Mouse (Mus musculus): ENCODE data around the gene Comp.

Gene Comp

DNA sequence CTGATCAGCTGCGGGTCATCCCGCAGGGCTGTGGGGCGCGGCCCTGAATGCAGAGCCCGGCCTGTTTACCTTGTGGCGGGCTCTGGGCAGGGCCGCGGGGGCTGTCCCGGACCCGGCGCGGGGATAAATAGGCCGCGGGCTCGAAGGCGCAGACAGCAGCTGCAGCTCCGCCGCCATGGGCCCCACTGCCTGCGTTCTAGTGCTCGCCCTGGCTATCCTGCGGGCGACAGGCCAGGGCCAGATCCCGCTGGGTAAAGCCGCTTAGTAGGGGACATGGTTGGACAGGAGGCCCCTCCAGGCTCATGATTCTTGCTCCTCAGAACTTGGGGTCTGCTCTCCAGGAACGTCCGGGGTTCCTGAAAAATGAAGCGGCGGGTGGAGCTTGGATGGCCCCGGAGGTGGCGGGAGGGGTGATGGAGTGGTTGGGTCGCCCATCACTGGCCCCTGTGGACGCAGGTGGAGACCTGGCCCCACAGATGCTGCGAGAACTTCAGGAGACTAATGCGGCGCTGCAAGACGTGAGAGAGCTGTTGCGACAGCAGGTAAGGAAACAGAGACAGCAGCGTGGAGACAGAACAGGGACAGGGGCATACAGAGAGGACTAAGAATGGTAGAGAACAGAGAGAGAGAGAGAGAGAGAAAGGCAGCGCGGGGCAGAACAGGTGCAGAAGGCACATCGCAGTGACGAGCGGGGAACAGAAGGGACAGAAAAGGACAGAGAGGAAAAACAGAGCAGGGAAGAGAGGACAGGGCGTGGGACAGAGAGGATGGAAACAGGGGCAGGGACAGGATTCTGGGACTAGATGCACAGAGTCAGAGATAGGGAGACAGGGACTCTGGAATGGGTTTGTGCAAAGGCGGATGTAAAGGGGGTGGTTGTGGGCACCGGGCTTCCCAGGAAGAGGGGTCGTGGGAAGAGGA lies at the start of gene Comp:
Gene Comp (plus strand): TSS at position 162 of the 921 bp plus-strand sequence.
- DNase-seq (ENCODE audit: low read depth in 1 of 2, low spot score in 2 of 2), result no peak

DNA sequence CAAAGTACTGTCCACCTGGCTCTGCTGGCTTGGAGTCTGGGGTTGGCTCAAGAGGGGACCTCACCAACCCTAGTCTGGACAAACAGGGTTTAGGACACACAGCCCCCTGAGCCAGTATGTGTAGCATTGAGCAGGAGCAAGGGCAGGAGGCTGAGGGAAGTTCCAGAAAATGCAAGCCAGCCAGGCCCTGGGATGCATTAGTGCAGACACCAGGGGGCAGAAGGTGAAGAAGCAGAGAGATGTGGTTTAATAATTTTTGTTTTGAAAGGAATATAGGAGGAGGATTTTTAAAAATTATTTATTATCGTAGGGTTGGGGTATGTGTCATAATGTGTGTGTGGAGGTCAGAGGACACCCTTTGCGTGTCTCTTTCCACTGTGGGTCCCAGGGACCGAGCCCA lies 49.6 kb upstream of the Comp start:
- DNase-seq (ENCODE audit: low read depth in 1 of 2, low spot score in 2 of 2), result no peak

DNA sequence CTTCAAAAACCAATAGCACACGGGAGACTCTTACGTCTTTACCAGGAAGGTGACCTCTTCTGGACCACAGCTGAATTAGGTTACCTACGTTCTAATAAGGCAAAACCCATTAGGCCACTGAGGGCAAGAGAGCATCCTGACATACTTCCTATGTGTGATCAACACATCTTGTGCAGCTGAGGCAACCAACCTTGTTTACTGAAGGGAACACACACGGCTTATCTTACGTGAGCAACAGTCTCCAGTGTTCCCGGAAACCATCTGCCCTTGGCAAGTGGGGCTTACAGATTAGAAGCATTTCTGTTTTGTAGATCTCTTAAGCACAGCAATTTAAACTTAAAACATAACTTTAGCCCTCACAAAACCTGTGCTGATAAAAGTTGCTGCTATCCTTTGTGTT lies 45.8 kb upstream of the Comp start:
- DNase-seq (ENCODE audit: low read depth in 1 of 2, low spot score in 2 of 2), result no peak

GRCm38 (mm10) chr8:70329124-70329834 lies 44.1 kb upstream of the Comp start, which contains the start of gene Gdf1:
Gene Gdf1, plus strand, starts transcription at chr8:70329817.
- DNase-seq (ENCODE audit: low read depth in 1 of 2, low spot score in 2 of 2), result no peak

- DNase-seq (ENCODE audit: low read depth in 1 of 2, low spot score in 2 of 2), result no peak
Measured at GRCm38 (mm10) chr8:70329835-70330740, 43.3 kb upstream of the Comp start.

DNA sequence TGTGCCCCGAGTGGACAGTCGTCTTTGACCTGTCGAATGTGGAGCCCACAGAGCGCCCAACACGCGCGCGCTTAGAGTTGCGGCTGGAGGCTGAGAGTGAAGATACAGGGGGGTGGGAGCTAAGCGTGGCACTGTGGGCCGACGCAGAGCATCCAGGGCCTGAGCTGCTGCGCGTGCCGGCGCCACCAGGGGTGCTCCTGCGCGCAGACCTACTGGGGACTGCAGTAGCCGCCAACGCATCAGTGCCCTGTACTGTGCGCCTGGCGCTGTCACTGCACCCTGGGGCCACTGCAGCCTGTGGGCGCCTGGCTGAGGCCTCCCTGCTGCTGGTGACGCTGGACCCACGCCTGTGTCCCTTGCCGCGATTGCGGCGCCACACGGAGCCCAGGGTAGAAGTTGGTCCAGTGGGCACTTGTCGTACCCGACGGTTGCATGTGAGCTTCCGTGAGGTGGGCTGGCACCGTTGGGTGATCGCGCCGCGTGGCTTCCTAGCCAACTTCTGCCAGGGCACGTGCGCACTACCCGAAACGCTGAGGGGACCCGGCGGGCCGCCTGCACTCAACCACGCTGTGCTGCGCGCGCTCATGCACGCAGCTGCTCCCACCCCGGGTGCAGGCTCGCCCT lies 42.5 kb upstream of the Comp start:
- no peak for DNase-seq (ENCODE audit: low read depth in 1 of 2, low spot score in 2 of 2)

DNA sequence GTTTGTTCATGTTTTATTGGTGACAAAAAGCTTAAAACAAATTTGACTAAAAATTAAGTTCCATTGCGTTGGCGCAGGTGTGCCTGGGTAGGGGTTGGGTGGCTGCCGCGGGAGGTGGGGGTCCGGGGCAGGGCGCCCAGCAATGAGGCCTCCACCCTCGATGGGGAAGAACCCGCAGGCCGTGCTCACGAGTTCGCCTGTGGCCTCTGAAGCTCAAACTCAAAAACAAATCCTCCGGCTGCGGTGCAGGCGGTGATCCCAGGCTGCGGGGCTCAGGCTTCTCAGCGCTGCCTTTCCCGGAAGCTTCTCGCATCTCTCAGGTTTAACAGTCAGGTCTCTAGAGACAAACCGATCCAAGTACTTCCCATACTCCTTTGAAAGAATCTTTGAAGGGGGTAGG lies 41.8 kb upstream of the Comp start:
- DNase-seq (ENCODE audit: low read depth in 1 of 2, low spot score in 2 of 2), result no peak

GRCm38 (mm10) chr8:70332070-70332877 lies 41.1 kb upstream of the Comp start:
- DNase-seq (ENCODE audit: low read depth in 1 of 2, low spot score in 2 of 2), result no peak

DNA sequence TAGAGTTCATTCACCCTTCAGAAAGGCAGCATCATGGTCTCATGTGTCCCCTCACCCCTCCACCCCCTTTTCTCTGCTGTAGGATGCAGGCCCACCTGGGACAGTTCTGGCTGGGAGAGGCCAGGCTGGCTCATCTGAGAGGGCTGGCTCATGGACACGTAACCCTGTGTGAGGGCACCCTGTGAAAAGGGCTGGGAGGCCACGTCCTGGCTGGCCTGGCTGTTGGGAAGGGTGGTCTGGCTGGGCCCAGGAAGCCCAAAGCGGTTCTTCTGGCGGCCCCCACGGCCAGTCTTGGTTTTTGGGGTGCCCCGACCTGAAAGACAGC lies 40.5 kb upstream of the Comp start:
- DNase-seq (ENCODE audit: low read depth in 1 of 2, low spot score in 2 of 2), result no peak

DNA sequence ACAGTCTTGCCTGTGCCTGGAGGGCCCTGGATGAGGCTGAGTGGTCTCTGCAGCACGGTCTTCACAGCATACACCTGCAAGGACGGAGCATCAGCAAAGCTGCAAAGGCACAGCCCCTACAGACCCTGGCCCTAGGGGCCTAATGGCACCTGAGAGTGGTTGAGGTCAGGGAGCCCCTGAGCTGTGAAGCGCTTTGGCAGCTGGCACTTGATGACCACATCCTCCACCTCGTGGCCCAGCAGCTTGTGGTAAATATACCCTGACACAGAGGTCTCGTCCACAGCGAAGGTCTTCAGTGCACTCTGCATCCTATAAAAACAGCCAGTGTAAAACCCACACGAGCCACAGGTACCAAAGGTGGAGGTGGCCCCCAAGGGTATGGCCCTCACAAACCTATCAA lies 34.4 kb upstream of the Comp start:
- DNase-seq (ENCODE audit: low read depth in 1 of 2, low spot score in 2 of 2), result no peak

DNA sequence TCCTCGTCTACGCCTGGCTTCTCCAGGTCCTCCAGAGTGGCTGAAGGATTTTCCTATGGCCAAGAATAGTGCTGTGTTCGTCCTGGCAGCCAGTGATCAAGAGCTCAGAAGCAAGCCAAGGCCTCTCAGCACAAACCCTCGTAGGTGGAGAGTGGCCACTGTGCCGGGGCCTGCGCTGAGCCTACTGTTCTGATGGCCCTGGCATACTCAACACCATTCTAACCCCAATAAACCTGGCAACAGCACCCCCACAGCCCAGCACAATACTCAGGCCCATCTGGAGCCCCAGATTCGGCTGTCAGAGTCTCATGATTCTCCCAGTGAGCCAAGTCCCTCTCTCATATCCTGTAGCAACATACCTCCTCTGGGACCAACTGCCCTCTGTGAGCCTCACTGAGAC lies 32.7 kb upstream of the Comp start:
- no peak for DNase-seq (ENCODE audit: low read depth in 1 of 2, low spot score in 2 of 2)

DNA sequence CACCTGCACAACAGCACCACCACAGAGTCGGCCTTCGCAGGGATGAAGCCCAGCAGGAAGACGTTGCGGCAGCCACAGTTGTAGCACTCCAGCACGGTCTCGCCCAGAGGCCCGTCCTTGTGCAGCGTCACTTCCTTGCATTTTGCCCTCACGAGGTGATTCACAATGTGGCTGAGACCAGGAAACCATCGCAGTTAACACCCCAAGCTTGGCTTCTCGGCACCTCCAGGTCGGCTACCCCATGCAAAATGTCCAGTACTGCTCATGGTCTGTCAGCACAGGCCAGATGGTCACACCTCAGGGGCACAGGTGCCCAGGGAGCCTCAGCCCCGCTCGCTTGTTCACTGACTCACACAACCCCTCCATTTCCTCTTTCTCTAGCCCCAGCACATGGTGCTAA lies 31.4 kb upstream of the Comp start:
- no peak for DNase-seq (ENCODE audit: low read depth in 1 of 2, low spot score in 2 of 2)

DNA sequence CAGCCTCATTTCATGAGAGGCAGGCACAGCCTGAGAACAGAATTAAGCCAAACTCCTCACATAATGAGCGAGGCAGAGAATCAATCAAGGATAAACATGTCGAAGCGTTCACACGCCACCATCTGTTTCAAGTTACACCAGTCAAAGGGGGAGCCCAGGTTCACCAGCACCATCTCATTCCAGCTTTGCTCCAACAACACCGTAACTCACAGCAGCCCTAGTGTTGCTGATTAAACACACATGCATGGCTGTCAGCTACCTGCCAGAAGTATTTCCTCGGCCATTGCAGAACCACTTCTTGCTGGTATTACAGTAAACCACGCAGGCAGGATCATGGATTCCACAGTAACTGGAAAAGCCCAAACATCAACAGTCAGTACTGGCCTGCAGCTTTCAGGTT lies 30.3 kb upstream of the Comp start:
- DNase-seq (ENCODE audit: low read depth in 1 of 2, low spot score in 2 of 2), result no peak

- no peak for DNase-seq (ENCODE audit: low read depth in 1 of 2, low spot score in 2 of 2)
Measured at GRCm38 (mm10) chr8:70343696-70344095, 29.7 kb upstream of the Comp start.

- DNase-seq (ENCODE audit: low read depth in 1 of 2, low spot score in 2 of 2), result no peak
Measured at GRCm38 (mm10) chr8:70344279-70344678, 29.1 kb upstream of the Comp start.

DNA sequence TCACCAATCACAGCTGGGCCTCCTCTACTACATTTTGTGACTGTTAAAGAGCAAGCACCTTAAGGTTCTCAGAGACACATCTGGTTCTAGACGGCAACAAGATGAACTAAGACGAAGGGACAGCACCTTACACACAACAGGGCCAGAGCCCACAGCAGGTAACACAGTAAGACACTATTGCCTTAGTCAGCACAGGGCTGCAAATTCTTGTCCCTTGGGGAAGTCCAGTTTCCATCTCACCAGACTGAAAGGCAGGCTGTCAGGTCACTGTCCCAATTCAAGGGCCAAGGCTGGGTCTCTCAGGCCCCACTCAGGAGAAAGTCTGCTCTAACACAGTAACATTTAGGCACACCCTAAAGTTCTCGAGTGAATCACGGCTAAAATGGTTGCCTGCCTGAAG lies 25.9 kb upstream of the Comp start:
- DNase-seq (ENCODE audit: low read depth in 1 of 2, low spot score in 2 of 2), result no peak

- no peak for DNase-seq (ENCODE audit: low read depth in 1 of 2, low spot score in 2 of 2)
Measured at GRCm38 (mm10) chr8:70347860-70348420, 25.4 kb upstream of the Comp start.

GRCm38 (mm10) chr8:70351035-70351999 lies 22.0 kb upstream of the Comp start:
- no peak for DNase-seq (ENCODE audit: low read depth in 1 of 2, low spot score in 2 of 2)

GRCm38 (mm10) chr8:70352000-70352384 lies 21.4 kb upstream of the Comp start:
- DNase-seq (ENCODE audit: low read depth in 1 of 2, low spot score in 2 of 2), result no peak

Measured in monocyte, adult 2 months (primary cell).